Mouse (Mus musculus): ENCODE data around the gene 5330417C22Rik.

GRCm38 (mm10) chr3:108528489-108528888 is 7.8 kb downstream of the 5330417C22Rik start:
- TF ChIP-seq POLR2A (IDR thresholded peaks at IDR 0.05; ENCODE audit: insufficient read depth, low read depth, low read length) (no peak), CTCF (IDR thresholded peaks at IDR 0.05) (no peak), EP300 (IDR thresholded peaks at IDR 0.05; ENCODE audit: insufficient read depth, low read depth, low read length) (no peak)
